Mouse (Mus musculus) mouse embryonic stem cell (cell line): ENCODE measurements around the gene Plcg2.

Source experiments
- in situ Hi-C, 2 experiments: fragments of 300-500 bp; cut with MboI; formaldehyde crosslinking; loops; 1 replicate in 1 of 2; 3 replicates in 1 of 2; pipeline ENCODE4 v1.14.3; 2019 to 2020; ENCODE audit warnings: low sequenced_read_pairs in 2 of 2, low pct_unique_long_range_greater_than_20kb in 1 of 2, mixed read lengths in 1 of 2; ENCODE audit not compliant: unreplicated experiment in 1 of 2

Gene Plcg2

GRCm38 (mm10) chr8:117532381-117532972 lies 34.4 kb downstream of the Plcg2 start:
- in situ Hi-C loops: no loop called here

- in situ Hi-C loops: no loop called here
Measured at GRCm38 (mm10) chr8:117536862-117537261, 38.8 kb downstream of the Plcg2 start.

- in situ Hi-C loops: no loop called here
Measured at GRCm38 (mm10) chr8:117537751-117538150, 39.7 kb downstream of the Plcg2 start.

- in situ Hi-C loops: no loop called here
Measured at GRCm38 (mm10) chr8:117542951-117543350, 44.9 kb downstream of the Plcg2 start.

- in situ Hi-C loops: no loop called here
Measured at GRCm38 (mm10) chr8:117543789-117544188, 45.7 kb downstream of the Plcg2 start.

GRCm38 (mm10) chr8:117545043-117545442 lies 47.0 kb downstream of the Plcg2 start:
- in situ Hi-C loops: no loop called here

GRCm38 (mm10) chr8:117546386-117546785 lies 48.3 kb downstream of the Plcg2 start:
- in situ Hi-C loops: no loop called here

GRCm38 (mm10) chr8:117547945-117548344 lies 49.9 kb downstream of the Plcg2 start:
- in situ Hi-C loops: no loop called here

- in situ Hi-C loops: no loop called here
Measured at GRCm38 (mm10) chr8:117548453-117548852, 50.4 kb downstream of the Plcg2 start.

GRCm38 (mm10) chr8:117550529-117550928 lies 52.4 kb downstream of the Plcg2 start:
- in situ Hi-C loops: no loop called here

GRCm38 (mm10) chr8:117561014-117561413 lies 62.9 kb downstream of the Plcg2 start:
- in situ Hi-C loops: no loop called here

- in situ Hi-C loops: no loop called here
Measured at GRCm38 (mm10) chr8:117561735-117562361, 63.8 kb downstream of the Plcg2 start.

- in situ Hi-C loops: no loop called here
Measured at GRCm38 (mm10) chr8:117562445-117563014, 64.4 kb downstream of the Plcg2 start.

GRCm38 (mm10) chr8:117569409-117569808 lies 71.3 kb downstream of the Plcg2 start:
- in situ Hi-C loops: no loop called here

- in situ Hi-C loops: no loop called here
Measured at GRCm38 (mm10) chr8:117576291-117576785, 78.2 kb downstream of the Plcg2 start.

GRCm38 (mm10) chr8:117577059-117577458 lies 79.0 kb downstream of the Plcg2 start:
- in situ Hi-C loops: no loop called here

- in situ Hi-C loops: no loop called here
Measured at GRCm38 (mm10) chr8:117577883-117578282, 79.8 kb downstream of the Plcg2 start.

- in situ Hi-C loops: no loop called here
Measured at GRCm38 (mm10) chr8:117578856-117579255, 80.8 kb downstream of the Plcg2 start.

- in situ Hi-C loops: no loop called here
Measured at GRCm38 (mm10) chr8:117593862-117594261, 95.8 kb downstream of the Plcg2 start.

GRCm38 (mm10) chr8:117595001-117595400 lies 96.9 kb downstream of the Plcg2 start:
- in situ Hi-C loops: no loop called here
